Mouse (Mus musculus) cerebellum, adult 18-20 months (tissue): ENCODE data around the gene Cks1b.

Experiments
- DNase-seq, 2 experiments: peaks; one replicate each; pipeline ENCODE4 v3.0.0; 2021

The Cks1b gene

GRCm38 (mm10) chr3:89381233-89381632, 37.0 kb downstream of the Cks1b start:
- DNase-seq = no peak

GRCm38 (mm10) chr3:89380711-89381110, 37.5 kb downstream of the Cks1b start:
- DNase-seq = no peak

GRCm38 (mm10) chr3:89380291-89380690, 37.9 kb downstream of the Cks1b start:
- no peak for DNase-seq

GRCm38 (mm10) chr3:89379388-89380131, 38.6 kb downstream of the Cks1b start:
- DNase-seq = no peak

GRCm38 (mm10) chr3:89378394-89379067, 39.7 kb downstream of the Cks1b start:
- DNase-seq = peak; percentile 58 to 72

GRCm38 (mm10) chr3:89377831-89378230, 40.4 kb downstream of the Cks1b start:
- DNase-seq = no peak

- no peak for DNase-seq
These were observed 44.5 kb downstream of the Cks1b start for GRCm38 (mm10) chr3:89373581-89374231.

- no peak for DNase-seq
These were observed 50.8 kb downstream of the Cks1b start for GRCm38 (mm10) chr3:89367338-89367737.

- no peak for DNase-seq
These were observed 52.4 kb downstream of the Cks1b start for GRCm38 (mm10) chr3:89365486-89366414.
